Mouse (Mus musculus) cerebral cortex, adult 2 months (tissue): Measurements from ENCODE around the gene Wfdc9.

Experiments used
- WGBS: fragments of 180-500 bp; shearing (Covaris S2); methylation state at CpG from one replicate; pipeline ENCODE4 v1.1.7; 2018; 5-methylcytosine and 5-hydroxymethylcytosine counted together

Gene Wfdc9

DNA sequence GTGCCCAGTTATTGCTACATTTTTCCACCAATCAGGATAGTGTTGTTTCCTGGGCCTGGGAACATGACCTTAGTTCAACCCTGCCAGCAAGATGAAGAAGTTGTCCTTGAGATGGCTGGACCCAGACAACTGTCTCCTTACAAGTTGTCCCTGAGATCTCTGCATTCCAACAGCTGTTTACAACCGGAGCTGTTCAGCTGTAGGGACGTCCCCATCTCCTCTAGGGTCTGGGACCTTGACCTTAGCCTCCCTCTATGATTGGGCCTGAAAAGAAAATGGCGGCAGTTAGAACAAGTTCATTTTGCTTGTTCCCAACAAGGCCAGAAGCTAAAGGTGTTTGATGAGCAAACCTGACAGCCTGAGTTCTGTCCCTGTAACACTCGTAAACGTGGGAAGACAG lies 37.3 kb downstream of the Wfdc9 start:
- 86% methylated on average over 5 of the region's 5 CpGs for WGBS

- 96% methylated on average over 3 of the region's 3 CpGs for WGBS
These were observed 41.0 kb downstream of the Wfdc9 start for GRCm38 (mm10) chr2:164615386-164615785.

GRCm38 (mm10) chr2:164613471-164613870 lies 42.9 kb downstream of the Wfdc9 start, which contains the start of the genes Wfdc6b and Wfdc8:
Gene Wfdc6b (plus strand): TSS chr2:164613522.
Gene Wfdc8 (minus strand): TSS chr2:164613626.
- 64% methylated on average over 8 of the region's 8 CpGs for WGBS

DNA sequence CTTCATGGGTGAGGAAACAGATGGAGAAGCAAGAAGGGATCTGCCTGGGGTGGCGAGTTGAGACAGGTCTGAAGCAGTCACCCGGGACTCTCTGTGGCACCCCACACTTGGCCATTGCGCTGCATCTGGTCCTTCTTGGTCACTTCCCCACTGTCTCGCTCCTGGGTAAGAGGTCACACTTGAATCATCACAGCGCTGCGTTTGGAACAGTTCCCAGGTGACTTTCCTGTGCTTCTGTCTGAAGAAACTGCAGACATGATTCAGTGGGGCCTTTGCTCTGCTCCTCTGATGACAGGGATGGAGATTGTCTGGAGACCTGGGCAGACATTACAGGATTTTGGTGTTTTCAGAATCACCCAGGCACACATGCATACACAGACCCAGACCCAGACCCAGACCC lies 47.6 kb downstream of the Wfdc9 start:
- 79% methylated on average over 6 of the region's 6 CpGs for WGBS

- WGBS: 59% methylated on average over 8 of the region's 8 CpGs
These were observed 52.0 kb downstream of the Wfdc9 start for GRCm38 (mm10) chr2:164604411-164604810.

DNA sequence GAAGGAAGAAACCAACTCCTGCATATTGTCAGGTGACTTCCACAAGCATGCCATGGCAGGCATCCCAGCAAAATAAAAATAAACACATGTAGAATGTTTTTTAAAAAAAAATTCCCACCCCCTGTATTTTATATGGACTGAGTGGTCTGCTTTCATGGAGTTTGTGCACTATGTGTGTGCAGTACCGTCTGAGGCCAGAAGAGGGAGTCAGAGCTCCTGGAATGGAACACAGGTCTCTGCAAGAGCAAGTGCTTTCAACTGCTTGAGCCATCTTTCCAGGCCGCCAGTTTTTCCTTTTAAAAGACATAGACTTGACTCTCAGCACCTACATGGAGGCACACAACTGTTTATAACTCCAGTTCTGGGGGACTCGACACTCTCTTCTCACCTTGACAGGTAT lies 52.9 kb downstream of the Wfdc9 start:
- WGBS: 86% methylated on average over 3 of the region's 3 CpGs

DNA sequence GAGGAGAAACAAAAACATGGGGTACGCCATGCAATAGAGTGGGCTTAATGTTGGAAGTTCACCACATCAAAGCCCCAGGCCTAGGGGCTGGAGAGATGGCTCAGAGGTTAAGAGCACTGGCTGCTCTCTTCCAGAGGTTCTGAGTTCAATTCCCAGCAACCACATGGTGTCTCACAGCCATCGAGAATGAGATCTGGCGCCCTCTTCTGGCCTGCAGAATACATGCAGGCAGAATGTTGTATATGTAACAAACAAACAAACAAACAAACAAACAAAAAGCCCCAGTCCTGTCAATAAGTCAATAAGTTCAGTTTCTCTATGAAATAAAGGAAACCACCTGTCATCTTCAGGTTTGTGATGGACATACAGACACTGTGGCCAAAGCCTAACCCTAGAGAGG lies 56.2 kb downstream of the Wfdc9 start:
- WGBS: 66% methylated on average over 3 of the region's 3 CpGs
